Mouse (Mus musculus): ENCODE results near the gene Btc. TPM values are rescaled to one million over a fixed set of nuclear protein-coding genes. Genes with fewer than 3 reads are reported as not detected.
A peak's percentile ranks its signal among the peaks of the same experiment; 100 is the strongest.

Gene Btc
- polyA plus RNA-seq (2016; fragmentation: Nextera tagmentation; extraction: Ambion mirVana), result 0.05 TPM in 2 replicates

DNA sequence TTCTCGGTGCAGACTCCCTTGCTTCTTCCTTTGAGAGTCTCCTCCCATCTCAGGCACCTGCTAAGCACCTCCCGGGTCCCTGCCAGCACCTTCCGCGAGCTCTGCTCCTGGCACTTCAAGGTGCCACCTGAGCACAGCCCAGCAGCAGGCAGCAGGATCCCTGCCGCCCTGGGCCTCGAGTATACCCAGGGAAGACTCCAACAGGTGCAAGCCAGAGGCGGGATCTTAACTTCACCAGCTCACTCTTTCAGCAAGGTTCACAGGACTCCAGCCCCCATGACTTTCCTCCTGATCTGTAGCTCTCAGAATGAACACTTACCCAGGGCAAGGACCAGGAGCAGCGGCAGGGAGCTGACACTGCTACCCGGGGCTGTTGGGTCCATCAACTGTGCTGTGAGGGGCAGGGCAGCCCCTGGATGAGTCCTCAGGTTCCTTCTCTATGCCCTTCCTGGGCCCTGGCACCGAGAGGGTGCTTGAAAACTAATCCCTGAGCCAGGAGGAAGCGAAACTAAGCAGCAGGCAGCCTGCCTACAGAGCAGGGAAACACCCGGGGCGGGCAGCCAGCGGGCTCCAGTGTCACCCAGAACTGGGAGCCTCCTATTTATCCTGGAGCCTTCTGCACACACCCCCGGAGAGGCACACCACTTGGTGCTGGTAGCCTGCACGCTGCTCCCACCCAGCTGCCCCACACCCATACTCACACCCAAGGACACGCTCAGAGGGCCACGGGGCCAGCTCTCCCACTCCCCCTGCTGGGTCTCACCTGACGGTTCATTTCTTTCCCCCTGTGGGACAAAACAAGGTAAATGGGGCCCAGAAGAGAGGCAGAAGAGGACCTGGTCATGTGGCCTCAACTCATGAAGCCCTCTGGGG lies at the start of gene Btc:
Gene Btc (minus strand): TSS at position 656 of the 873 bp plus-strand sequence.
- H3K9me3 ChIP-seq (replicated peaks), result no peaks in the 10 kb centered on the region
- H3K27ac ChIP-seq, result no peak within 1 kb of the TSS
- WGBS, result 9% methylated on average over 19 of the region's 19 CpGs
- no peaks in the 10 kb centered on the region for H3K36me3 ChIP-seq
- H3K27me3 ChIP-seq (ENCODE audit: low read depth, poor library complexity, severe bottlenecking), result peaks cover 13% of the 10 kb centered on the region; the same call in 1 of the 2 replicates
- peaks cover 10% of the 10 kb centered on the region for H3K4me1 ChIP-seq
- peak; percentile 54 for DNase-seq (ENCODE audit: low spot score)
- H3K4me3 ChIP-seq, result peak within 1 kb of the TSS; percentile 46

DNA sequence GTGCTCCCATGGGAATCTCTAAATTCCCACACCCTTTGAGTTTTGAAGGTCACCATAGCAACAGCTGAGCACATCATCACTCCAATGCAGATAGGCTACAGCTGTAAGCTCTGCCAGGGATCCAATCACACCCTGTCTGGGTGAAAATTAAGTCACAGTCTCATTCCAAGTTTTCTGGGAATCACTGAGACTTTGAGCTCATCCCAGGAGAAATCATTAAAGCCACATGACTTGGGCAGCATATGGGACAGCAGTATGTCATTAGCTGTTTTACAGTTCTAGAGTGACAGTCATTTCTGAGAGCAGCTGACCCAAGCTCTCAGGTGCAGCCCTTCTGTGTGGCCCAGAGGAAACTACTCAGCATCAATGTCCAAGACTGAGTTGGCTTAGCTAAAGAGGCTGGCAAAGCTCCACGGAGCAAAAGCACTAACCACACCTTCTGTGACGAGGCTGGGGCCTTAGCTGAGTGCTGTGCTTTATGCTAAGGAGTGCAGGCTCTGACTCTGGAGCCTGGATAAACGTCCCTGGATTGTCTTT lies 42.3 kb upstream of the Btc start:
- Histone ChIP-seq H3K27me3 (ENCODE audit: low read depth, poor library complexity, severe bottlenecking) (no peaks in the 10 kb centered on the region), H3K27ac (no peak overlapping the region), H3K36me3 (no peaks in the 10 kb centered on the region), H3K9me3 (replicated peaks) (no peaks in the 10 kb centered on the region), H3K4me3 (no peak overlapping the region), H3K4me1 (no peaks in the 10 kb centered on the region)
- WGBS, result 61% methylated on average over 3 of the region's 3 CpGs
- no peak for DNase-seq (ENCODE audit: low spot score)

DNA sequence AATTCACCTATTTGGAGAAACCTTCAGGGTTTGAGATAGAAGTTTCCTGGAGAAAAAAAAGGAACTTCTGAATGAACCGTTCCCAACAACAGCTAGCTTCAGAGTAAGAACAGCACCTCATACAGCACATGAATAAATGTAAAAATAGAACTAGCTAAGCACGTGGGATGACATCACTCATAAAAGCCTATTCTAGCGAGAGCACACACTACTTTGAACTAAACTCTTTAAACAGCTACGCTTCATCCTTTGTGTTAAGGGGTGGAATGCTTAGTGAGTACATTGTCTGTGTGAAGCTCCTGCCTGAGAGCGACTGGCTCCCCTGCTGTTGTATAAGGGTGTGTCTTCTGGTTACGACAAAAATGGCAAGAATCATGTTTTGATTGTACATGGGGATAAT lies 33.8 kb upstream of the Btc start:
- Histone ChIP-seq H3K4me1 (no peaks in the 10 kb centered on the region), H3K4me3 (no peak overlapping the region), H3K27ac (no peak overlapping the region), H3K27me3 (ENCODE audit: low read depth, poor library complexity, severe bottlenecking) (no peaks in the 10 kb centered on the region), H3K9me3 (replicated peaks) (no peaks in the 10 kb centered on the region), H3K36me3 (no peaks in the 10 kb centered on the region)
- no peak for DNase-seq (ENCODE audit: low spot score)
- 84% methylated on average over 6 of the region's 6 CpGs for WGBS

DNA sequence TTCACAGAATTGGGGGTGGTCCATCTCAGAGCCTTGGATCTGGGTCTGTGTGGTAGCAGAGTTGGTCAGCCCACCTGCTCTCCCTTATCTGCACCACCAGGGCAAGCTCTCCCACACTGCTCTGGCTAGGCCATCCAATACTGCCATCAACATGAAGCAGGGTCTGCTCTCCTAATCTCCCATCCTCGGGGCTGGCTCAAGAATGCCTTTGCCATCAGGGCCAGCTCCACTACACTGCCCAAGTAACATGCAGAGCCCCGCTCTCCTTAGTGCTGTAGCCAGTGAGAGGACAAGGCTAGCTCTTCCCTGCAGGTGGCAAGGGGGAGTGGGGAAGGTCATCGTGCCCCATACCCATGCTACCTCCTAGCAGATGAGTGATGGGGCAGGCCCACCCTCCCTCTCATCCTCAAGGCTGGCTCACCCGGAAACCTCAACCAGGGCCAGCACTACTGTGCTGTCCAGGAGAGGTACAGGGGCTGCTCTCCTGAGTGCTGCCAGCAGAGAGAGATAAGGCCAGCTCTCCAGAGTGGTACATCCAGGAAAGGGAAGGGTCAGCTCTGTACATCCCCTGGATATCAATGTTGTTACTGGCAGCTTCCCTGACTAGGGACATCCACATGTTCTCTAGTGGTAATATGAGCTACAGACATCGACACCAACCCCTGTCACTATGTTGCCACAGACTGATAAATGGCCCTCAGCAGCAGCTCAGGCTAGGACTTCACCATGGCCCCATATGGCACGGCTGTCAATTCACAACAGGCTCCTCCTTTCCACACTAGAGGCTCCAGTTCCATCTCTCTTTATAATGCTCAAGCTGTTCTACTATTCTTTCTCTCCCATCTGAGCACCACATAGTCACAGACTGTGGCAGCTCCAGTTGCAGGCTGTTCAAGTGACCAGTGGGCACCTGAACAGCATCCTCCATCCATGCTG lies 32.2 kb upstream of the Btc start:
- Histone ChIP-seq H3K27me3 (ENCODE audit: low read depth, poor library complexity, severe bottlenecking) (no peaks in the 10 kb centered on the region), H3K4me1 (no peaks in the 10 kb centered on the region), H3K4me3 (no peak overlapping the region), H3K9me3 (replicated peaks) (no peaks in the 10 kb centered on the region), H3K27ac (no peak overlapping the region), H3K36me3 (no peaks in the 10 kb centered on the region)
- no peak for DNase-seq (ENCODE audit: low spot score)
- 67% methylated on average over 6 of the region's 6 CpGs for WGBS

DNA sequence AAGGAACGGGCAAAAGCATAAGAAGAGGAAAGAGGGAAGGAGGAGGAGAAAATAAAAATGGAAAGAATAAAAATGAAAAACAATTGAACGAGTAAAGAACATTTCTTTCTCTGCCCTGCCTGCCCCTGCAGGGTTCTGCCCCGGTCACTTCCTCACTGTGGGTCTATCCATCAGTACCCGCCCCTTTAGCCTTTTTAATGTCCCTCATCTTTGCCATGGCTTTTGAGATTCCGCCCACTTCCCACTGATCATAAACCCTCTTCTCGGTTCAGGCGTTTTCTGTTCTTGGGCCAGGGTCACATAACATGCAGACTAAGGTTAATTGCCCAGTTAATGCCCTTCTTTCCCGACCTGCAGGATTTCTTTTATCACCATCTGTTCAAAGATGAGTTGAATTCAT lies 25.8 kb upstream of the Btc start:
- H3K9me3 ChIP-seq (replicated peaks), result no peaks in the 10 kb centered on the region
- DNase-seq (ENCODE audit: low spot score), result no peak
- H3K4me3 ChIP-seq, result no peak overlapping the region
- no peaks in the 10 kb centered on the region for H3K36me3 ChIP-seq
- H3K27me3 ChIP-seq (ENCODE audit: low read depth, poor library complexity, severe bottlenecking), result no peaks in the 10 kb centered on the region
- peaks cover 4% of the 10 kb centered on the region; the same call in 1 of the 2 replicates for H3K4me1 ChIP-seq
- no peak overlapping the region for H3K27ac ChIP-seq
- 51% methylated on average over 8 of the region's 8 CpGs for WGBS

DNA sequence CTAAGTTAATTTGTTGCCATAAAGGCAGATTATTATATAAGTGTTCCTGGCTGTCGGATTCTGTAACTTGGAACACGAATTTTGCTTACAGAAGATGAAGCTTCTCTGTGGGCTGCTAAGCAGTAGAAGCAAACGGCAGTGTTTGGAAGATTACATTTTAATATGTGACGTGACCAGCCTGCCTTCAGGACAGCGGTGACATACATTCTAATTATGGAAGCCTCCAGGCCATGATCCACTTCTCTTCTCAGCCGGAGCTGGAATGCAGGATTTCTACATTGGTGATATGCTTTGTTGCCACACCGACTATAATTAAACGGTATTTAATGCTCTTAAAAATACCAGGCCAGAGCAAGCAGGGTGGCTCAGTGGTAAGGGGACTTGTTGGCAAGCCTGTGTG lies 11.0 kb upstream of the Btc start:
- Histone ChIP-seq H3K36me3 (no peaks in the 10 kb centered on the region), H3K4me1 (no peaks in the 10 kb centered on the region), H3K4me3 (no peak overlapping the region), H3K27me3 (ENCODE audit: low read depth, poor library complexity, severe bottlenecking) (no peaks in the 10 kb centered on the region), H3K27ac (no peak overlapping the region), H3K9me3 (replicated peaks) (no peaks in the 10 kb centered on the region)
- no peak for DNase-seq (ENCODE audit: low spot score)
- WGBS, result 90% methylated on average over 8 of the region's 8 CpGs

DNA sequence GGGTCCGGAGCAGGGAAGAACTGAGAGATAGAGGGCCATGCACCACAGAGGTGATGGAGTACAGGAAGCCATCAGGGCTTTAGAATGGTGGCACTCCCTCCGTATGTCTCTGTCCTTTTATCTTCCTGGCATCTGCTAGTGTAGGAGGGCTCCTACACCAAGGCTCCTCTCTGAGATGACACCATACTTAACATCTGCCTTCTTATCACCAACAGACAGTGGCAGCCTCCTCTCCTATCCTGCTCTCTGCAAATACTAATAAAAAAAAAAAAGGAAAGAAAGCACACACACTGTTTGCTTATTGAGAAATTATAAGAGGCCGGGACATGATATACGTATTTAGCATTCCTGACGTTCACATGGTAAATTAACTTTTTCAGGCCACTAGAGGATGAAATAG lies 1.5 kb upstream of the Btc start:
- Histone ChIP-seq H3K4me1 (peaks cover 10% of the 10 kb centered on the region), H3K4me3 (no peak overlapping the region), H3K27ac (no peak overlapping the region), H3K36me3 (no peaks in the 10 kb centered on the region), H3K27me3 (ENCODE audit: low read depth, poor library complexity, severe bottlenecking) (peaks cover 13% of the 10 kb centered on the region; the same call in 1 of the 2 replicates), H3K9me3 (replicated peaks) (no peaks in the 10 kb centered on the region)
- WGBS, result 86% methylated on average over 5 of the region's 5 CpGs
- DNase-seq (ENCODE audit: low spot score), result no peak

DNA sequence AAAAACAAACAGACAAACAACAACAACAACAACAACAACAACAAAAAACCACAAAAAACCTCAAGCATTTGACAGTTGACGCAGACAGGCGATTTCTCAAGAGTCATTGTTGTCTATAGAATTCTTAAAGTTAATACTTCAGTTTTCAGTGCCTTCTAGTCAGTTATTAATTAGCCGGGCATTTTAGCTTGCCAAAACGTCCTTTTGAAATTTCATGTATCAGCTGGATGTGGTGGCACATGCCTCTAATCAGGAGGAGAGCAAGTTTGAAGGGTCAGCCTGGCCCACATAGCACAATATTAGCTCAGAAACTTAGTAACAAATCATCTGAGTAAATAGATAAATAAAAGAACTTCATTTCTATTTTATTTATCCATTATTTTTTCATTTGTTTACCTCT lies 487 bp upstream of the Btc start:
- H3K4me1 ChIP-seq, result peaks cover 10% of the 10 kb centered on the region
- H3K9me3 ChIP-seq (replicated peaks), result no peaks in the 10 kb centered on the region
- WGBS, result 84% methylated on average over 4 of the region's 4 CpGs
- peaks cover 13% of the 10 kb centered on the region; the same call in 1 of the 2 replicates for H3K27me3 ChIP-seq (ENCODE audit: low read depth, poor library complexity, severe bottlenecking)
- H3K27ac ChIP-seq, result no peak overlapping the region
- no peak for DNase-seq (ENCODE audit: low spot score)
- no peak overlapping the region for H3K4me3 ChIP-seq
- no peaks in the 10 kb centered on the region for H3K36me3 ChIP-seq

DNA sequence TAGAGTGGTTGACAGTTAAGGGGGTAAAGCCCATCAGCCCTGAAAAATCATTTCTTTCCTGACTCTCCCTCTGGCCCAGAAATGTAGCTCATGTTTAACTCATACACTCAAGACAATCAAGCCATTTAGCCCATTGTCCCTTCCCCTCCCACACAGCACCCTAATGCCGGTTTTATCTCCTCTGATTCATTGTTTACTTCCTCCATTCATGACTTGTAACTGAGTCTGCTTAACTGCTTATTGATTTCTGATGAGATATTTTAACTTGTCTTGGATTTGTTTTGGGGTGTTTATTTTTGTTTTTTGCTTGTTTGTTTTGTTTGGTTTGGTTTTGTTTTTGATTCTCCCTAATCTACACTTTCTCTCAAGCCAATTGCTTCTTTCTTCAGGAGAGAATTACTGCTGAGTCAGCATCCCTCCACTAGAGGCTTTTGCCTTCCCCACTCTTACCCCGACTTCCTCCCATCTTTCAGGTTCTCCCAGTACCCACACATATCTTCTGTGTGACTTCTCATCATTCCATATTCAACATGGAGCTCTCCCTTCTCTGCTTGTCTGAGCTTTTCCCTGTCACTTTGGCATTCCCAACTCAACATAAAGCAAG lies 2.2 kb downstream of the Btc start:
- WGBS, result 75% methylated on average over 2 of the region's 2 CpGs
- Histone ChIP-seq H3K27me3 (ENCODE audit: low read depth, poor library complexity, severe bottlenecking) (peaks cover 13% of the 10 kb centered on the region; the same call in 1 of the 2 replicates), H3K4me3 (no peak overlapping the region), H3K4me1 (peaks cover 10% of the 10 kb centered on the region), H3K36me3 (no peaks in the 10 kb centered on the region), H3K9me3 (replicated peaks) (no peaks in the 10 kb centered on the region), H3K27ac (no peak overlapping the region)
- no peak for DNase-seq (ENCODE audit: low spot score)

DNA sequence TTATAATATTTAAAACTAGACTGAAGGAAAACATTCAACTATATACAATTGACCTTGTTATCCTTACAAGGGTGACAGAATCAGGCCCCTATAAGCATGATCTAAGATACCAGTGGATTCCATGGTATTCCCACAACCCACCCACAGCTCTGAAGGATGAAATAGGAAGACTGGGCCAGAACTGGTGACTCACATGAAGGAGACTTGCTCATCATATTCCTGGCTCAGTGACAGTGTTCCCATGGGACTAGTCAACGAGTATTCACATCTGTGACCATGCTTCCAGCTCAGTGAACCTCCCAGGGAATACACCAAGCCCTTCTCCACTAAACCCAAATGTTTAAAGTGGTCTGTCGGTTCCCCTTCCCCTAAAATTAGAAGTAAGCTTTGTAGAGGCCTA lies 27.3 kb downstream of the Btc start:
- H3K9me3 ChIP-seq (replicated peaks), result no peaks in the 10 kb centered on the region
- H3K27ac ChIP-seq, result no peak overlapping the region
- no peaks in the 10 kb centered on the region for H3K4me1 ChIP-seq
- WGBS, result 83% methylated on average over 2 of the region's 2 CpGs
- no peak overlapping the region for H3K4me3 ChIP-seq
- H3K36me3 ChIP-seq, result no peaks in the 10 kb centered on the region
- no peak for DNase-seq (ENCODE audit: low spot score)
- H3K27me3 ChIP-seq (ENCODE audit: low read depth, poor library complexity, severe bottlenecking), result no peaks in the 10 kb centered on the region

DNA sequence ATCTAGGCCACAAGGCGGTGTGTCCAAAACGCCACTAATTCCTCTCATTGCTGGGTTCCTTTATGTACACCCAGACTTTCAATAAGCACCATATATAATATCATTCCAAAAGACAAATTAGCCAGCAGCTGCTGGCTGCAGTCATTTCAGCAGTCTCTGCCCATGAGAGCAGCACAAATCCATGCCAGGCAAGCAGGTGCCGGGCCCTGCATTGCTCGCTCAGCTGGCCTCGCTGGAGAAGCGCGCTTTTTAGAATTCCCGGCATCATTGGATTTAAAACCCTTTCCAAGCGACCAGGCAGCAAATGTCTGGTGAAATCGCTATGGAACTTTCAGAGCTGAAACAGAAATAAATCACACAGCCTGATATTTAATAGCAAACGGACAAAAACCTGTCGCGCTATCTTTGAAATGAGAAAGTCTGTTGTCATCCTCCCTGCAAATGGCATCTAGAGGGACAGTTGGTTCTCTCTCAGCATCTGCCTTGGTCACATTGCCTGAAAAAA lies 34.7 kb downstream of the Btc start:
- Histone ChIP-seq H3K27ac (no peak overlapping the region), H3K4me3 (no peak overlapping the region), H3K4me1 (no peaks in the 10 kb centered on the region), H3K9me3 (replicated peaks) (no peaks in the 10 kb centered on the region), H3K36me3 (no peaks in the 10 kb centered on the region), H3K27me3 (ENCODE audit: low read depth, poor library complexity, severe bottlenecking) (no peaks in the 10 kb centered on the region)
- WGBS, result 94% methylated on average over 13 of the region's 13 CpGs
- DNase-seq (ENCODE audit: low spot score), result no peak

DNA sequence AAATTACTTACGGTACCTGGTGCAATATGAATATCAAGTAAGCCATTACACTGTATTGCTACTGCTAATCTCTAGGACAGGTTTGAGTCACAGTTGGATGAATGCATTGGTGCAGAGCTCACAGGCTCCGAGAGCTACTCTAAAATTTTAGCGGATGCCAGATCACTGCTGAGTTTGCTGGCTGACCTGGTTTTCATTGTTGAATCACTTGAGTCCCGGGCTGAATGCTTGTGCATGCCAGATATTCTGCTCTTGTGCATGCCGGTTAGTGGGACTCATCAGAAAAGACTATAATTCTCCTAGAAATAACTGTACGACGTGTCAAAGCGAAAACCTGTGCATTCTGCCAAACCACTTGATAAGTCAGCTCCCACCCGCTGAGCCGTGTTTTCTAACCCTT lies 35.9 kb downstream of the Btc start:
- DNase-seq (ENCODE audit: low spot score), result no peak
- Histone ChIP-seq H3K4me3 (no peak overlapping the region), H3K4me1 (no peaks in the 10 kb centered on the region), H3K36me3 (no peaks in the 10 kb centered on the region), H3K27me3 (ENCODE audit: low read depth, poor library complexity, severe bottlenecking) (no peaks in the 10 kb centered on the region), H3K9me3 (replicated peaks) (no peaks in the 10 kb centered on the region), H3K27ac (no peak overlapping the region)
- WGBS, result 95% methylated on average over 10 of the region's 10 CpGs

All from limb, embryonic 10.5 days (tissue).